ENCODE assay signal across 20 mouse cellular contexts in the genomic region with DNA sequence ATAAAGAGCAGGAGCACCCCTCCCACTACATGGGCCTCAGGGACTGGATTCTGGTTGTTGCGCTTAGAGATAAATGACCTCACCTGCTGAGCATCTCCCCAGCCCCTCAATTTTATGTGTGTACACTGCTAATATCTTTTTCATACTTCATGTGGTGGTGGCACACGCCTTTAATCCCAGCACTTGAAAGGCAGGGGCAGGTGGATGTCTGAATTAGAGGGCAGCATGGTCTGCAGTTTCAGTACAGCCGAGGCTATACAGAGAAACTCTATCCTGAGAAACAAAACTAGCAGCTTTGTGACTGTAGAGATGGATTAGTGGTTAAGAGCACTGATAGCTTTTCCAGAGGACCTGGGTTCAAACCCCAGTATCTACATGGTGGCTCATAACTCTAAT. TPM values are rescaled to one million over a fixed set of nuclear protein-coding genes. Genes with fewer than 3 reads are reported as not detected.
DNase-seq lines count a peak whose midpoint lies in the region; ATAC-seq and TF ChIP-seq lines count a peak whose summit lies in the region.
"Had no signal": no experiment of that assay in that cellular context is flagged by ENCODE, and none has a peak within 500 bp of the region (broad histone marks: within the 10 kb centered on the region; RNA-seq: fewer than 3 reads in every experiment).

No protein-coding gene starts in this region.

- H3K27me3 ChIP-seq in forebrain, embryonic 12.5 days, result no peaks in the 10 kb centered on the region
- H3K27me3 ChIP-seq in forebrain, embryonic 10.5 days (ENCODE audit: poor library complexity, severe bottlenecking), result no peaks in the 10 kb centered on the region
- no peaks in the 10 kb centered on the region for H3K27me3 ChIP-seq in liver, adult 2 months (ENCODE audit: control insufficient read depth, insufficient read depth, low read length)
- H3K27me3 ChIP-seq in liver, embryonic 12.5 days (replicated peaks), result no peaks in the 10 kb centered on the region
- H3K27me3 ChIP-seq: hindbrain, embryonic 13.5 days had no signal

- ATAC-seq in forebrain, embryonic 12.5 days (ENCODE audit: low FRiP score), result no peak
- no peak for ATAC-seq in liver, embryonic 12.5 days
- no peak for ATAC-seq in megakaryocyte progenitor cell, adult 5-6 weeks (replicated peaks; ENCODE audit: poor library complexity)
- ATAC-seq: forebrain, embryonic 16.5 days had no signal

- no peak overlapping the region for H3K9ac ChIP-seq in forebrain, embryonic 12.5 days
- no peak overlapping the region for H3K9ac ChIP-seq in liver, adult 2 months (ENCODE audit: low read depth, low read length)
- no peak overlapping the region for H3K9ac ChIP-seq in liver, embryonic 12.5 days
- H3K9ac ChIP-seq: hindbrain, embryonic 13.5 days had no signal

- no peak overlapping the region for H3K4me2 ChIP-seq in forebrain, embryonic 12.5 days
- H3K4me2 ChIP-seq in liver, embryonic 12.5 days, result no peak overlapping the region
- H3K4me2 ChIP-seq: hindbrain, embryonic 13.5 days had no signal

- no peaks in the 10 kb centered on the region for H3K9me3 ChIP-seq in forebrain, embryonic 12.5 days
- H3K9me3 ChIP-seq in forebrain, embryonic 10.5 days, result no peaks in the 10 kb centered on the region
- H3K9me3 ChIP-seq in liver, embryonic 12.5 days (replicated peaks), result no peaks in the 10 kb centered on the region
- H3K9me3 ChIP-seq: embryonic facial prominence, embryonic 10.5 days; heart, embryonic 10.5 days; hindbrain, embryonic 13.5 days had no signal

- TF ChIP-seq POLR2A in liver, adult 2 months (IDR thresholded peaks at IDR 0.05; ENCODE audit: extremely low read depth, insufficient read depth, low read length), result no peak

- H3K79me2 ChIP-seq in liver, adult 2 months (ENCODE audit: control insufficient read depth, insufficient read depth, low read length), result no peaks in the 10 kb centered on the region

- TF ChIP-seq CTCF in liver, adult 2 months (IDR thresholded peaks at IDR 0.05; ENCODE audit: low read depth, low read length), result no peak

- no peak for DNase-seq in forebrain, embryonic 10.5 days (ENCODE audit: extremely low spot score, low spot score)
- no peak for DNase-seq in liver, adult 2 months (ENCODE audit: extremely low read depth, low read depth, low spot score)
- DNase-seq in liver, result no peak
- no peak for DNase-seq in lung, adult 18-20 months
- DNase-seq: adrenal gland, adult 2 months; adrenal gland, postnatal 25 days; B cell, adult 2 months; cerebellum, adult 18-20 months; cerebellum, adult 9-11 months; gastrocnemius, postnatal 10 days; heart, adult 18-20 months; heart, postnatal 10 days; heart, postnatal 4 days had no signal

- no peak overlapping the region for H3K4me3 ChIP-seq in forebrain, embryonic 12.5 days (replicated peaks)
- no peak overlapping the region for H3K4me3 ChIP-seq in forebrain, embryonic 10.5 days
- H3K4me3 ChIP-seq in liver, adult 2 months (ENCODE audit: insufficient read depth, low read depth, low read length), result no peak overlapping the region
- H3K4me3 ChIP-seq in liver, embryonic 12.5 days, result no peak overlapping the region
- H3K4me3 ChIP-seq: embryonic facial prominence, embryonic 10.5 days; heart, embryonic 10.5 days; hindbrain, embryonic 13.5 days had no signal

- 91% methylated on average over 3 of the region's 3 CpGs for WGBS in forebrain, embryonic 12.5 days
- WGBS in forebrain, embryonic 10.5 days, result 91% methylated on average over 3 of the region's 3 CpGs
- WGBS in liver, adult 2 months, result 94% methylated on average over 3 of the region's 3 CpGs
- WGBS in liver, embryonic 12.5 days (ENCODE audit: insufficient replicate concordance), result 85% methylated on average over 3 of the region's 3 CpGs

- H3K4me1 ChIP-seq in forebrain, embryonic 12.5 days, result no peaks in the 10 kb centered on the region
- no peaks in the 10 kb centered on the region for H3K4me1 ChIP-seq in forebrain, embryonic 10.5 days
- peaks cover 22% of the 10 kb centered on the region for H3K4me1 ChIP-seq in liver, adult 2 months (ENCODE audit: control insufficient read depth, insufficient read depth, low read length)
- peaks cover 5% of the 10 kb centered on the region; the same call in 1 of the 2 replicates for H3K4me1 ChIP-seq in liver, embryonic 12.5 days
- H3K4me1 ChIP-seq: embryonic facial prominence, embryonic 10.5 days; heart, embryonic 10.5 days; hindbrain, embryonic 13.5 days had no signal

- peaks cover 57% of the 10 kb centered on the region for H3K36me3 ChIP-seq in forebrain, embryonic 12.5 days (replicated peaks)
- peaks cover 62% of the 10 kb centered on the region for H3K36me3 ChIP-seq in forebrain, embryonic 10.5 days (replicated peaks)
- peaks cover 13% of the 10 kb centered on the region; the same call in 1 of the 2 replicates for H3K36me3 ChIP-seq in liver, adult 2 months (ENCODE audit: control insufficient read depth, insufficient read depth, low read length)
- H3K36me3 ChIP-seq in liver, embryonic 12.5 days, result peaks cover 64% of the 10 kb centered on the region

- 0 out of 2 replicates have a peak overlapping the region, but pooled peaks have one; percentile 21 for H3K27ac ChIP-seq in forebrain, embryonic 12.5 days
- no peak overlapping the region for H3K27ac ChIP-seq in forebrain, embryonic 10.5 days
- H3K27ac ChIP-seq in liver, adult 2 months (replicated peaks; ENCODE audit: insufficient read depth, low read depth, low read length), result peak overlapping the region; percentile 66; the same call in 1 of the 2 replicates
- 0 out of 2 replicates have a peak overlapping the region, but pooled peaks have one; percentile 9 for H3K27ac ChIP-seq in liver, embryonic 12.5 days
- H3K27ac ChIP-seq: embryonic facial prominence, embryonic 10.5 days; heart, embryonic 10.5 days; hindbrain, embryonic 13.5 days had no signal

RNA-seq across cellular contexts. Expression of a gene that starts 6.0 kb away (rescaled TPM):
- polyA plus RNA-seq in forebrain, embryonic 12.5 days (2016; fragmentation: Nextera tagmentation; extraction: Ambion mirVana), result 5.0 TPM in 2 replicates
- 2.3 and 2.4 TPM in 2 replicates for polyA plus RNA-seq in forebrain, embryonic 10.5 days (2016; fragmentation: Nextera tagmentation; extraction: Ambion mirVana)
- 0.13 and 0.37 TPM in 2 replicates for total RNA-seq in liver, adult 2 months (2014; rRNA removed)
- polyA plus RNA-seq in liver, adult 2 months (2012; rRNA removed), result 1.5 and 1.9 TPM in 2 replicates
- 0.38 and 0.48 TPM in 2 replicates for polyA plus RNA-seq in liver, embryonic 12.5 days (2016; fragmentation: Nextera tagmentation; extraction: Ambion mirVana)
- total RNA-seq in megakaryocyte progenitor cell, adult 5-6 weeks (2015), result 0.57 and 0.59 TPM in 2 replicates
- not detected in 2 replicates for total RNA-seq in megakaryocyte progenitor cell, adult 5-6 weeks (2017)

RNA-seq across cellular contexts. Expression of a gene that starts 39.4 kb away (rescaled TPM):
- 36.8 and 39.6 TPM in 2 replicates for polyA plus RNA-seq in forebrain, embryonic 12.5 days (2016; fragmentation: Nextera tagmentation; extraction: Ambion mirVana)
- 51.4 and 53.1 TPM in 2 replicates for polyA plus RNA-seq in forebrain, embryonic 10.5 days (2016; fragmentation: Nextera tagmentation; extraction: Ambion mirVana)
- total RNA-seq in liver, adult 2 months (2014; rRNA removed), result 4.7 and 7.2 TPM in 2 replicates
- polyA plus RNA-seq in liver, adult 2 months (2012; rRNA removed), result 9.7 and 10.8 TPM in 2 replicates
- polyA plus RNA-seq in liver, embryonic 12.5 days (2016; fragmentation: Nextera tagmentation; extraction: Ambion mirVana), result 29.0 and 29.6 TPM in 2 replicates
- 17.3 and 19.9 TPM in 2 replicates for total RNA-seq in megakaryocyte progenitor cell, adult 5-6 weeks (2015)
- 30.9 and 35.1 TPM in 2 replicates for total RNA-seq in megakaryocyte progenitor cell, adult 5-6 weeks (2017)

RNA-seq across cellular contexts. Expression of a gene that starts 41.8 kb away (rescaled TPM):
- 45.8 and 51.3 TPM in 2 replicates for polyA plus RNA-seq in forebrain, embryonic 12.5 days (2016; fragmentation: Nextera tagmentation; extraction: Ambion mirVana)
- polyA plus RNA-seq in forebrain, embryonic 10.5 days (2016; fragmentation: Nextera tagmentation; extraction: Ambion mirVana), result 43.4 and 44.3 TPM in 2 replicates
- 7.4 TPM in 2 replicates for total RNA-seq in liver, adult 2 months (2014; rRNA removed)
- polyA plus RNA-seq in liver, adult 2 months (2012; rRNA removed), result 11.9 and 13.1 TPM in 2 replicates
- polyA plus RNA-seq in liver, embryonic 12.5 days (2016; fragmentation: Nextera tagmentation; extraction: Ambion mirVana), result 9.8 and 10.0 TPM in 2 replicates
- 19.3 and 20.5 TPM in 2 replicates for total RNA-seq in megakaryocyte progenitor cell, adult 5-6 weeks (2015)
- 16.0 and 17.8 TPM in 2 replicates for total RNA-seq in megakaryocyte progenitor cell, adult 5-6 weeks (2017)

RNA-seq across cellular contexts. Expression of a gene that starts 42.2 kb away (rescaled TPM):
- 166 and 174 TPM in 2 replicates for polyA plus RNA-seq in forebrain, embryonic 12.5 days (2016; fragmentation: Nextera tagmentation; extraction: Ambion mirVana)
- 196 and 198 TPM in 2 replicates for polyA plus RNA-seq in forebrain, embryonic 10.5 days (2016; fragmentation: Nextera tagmentation; extraction: Ambion mirVana)
- 32.8 and 33.1 TPM in 2 replicates for total RNA-seq in liver, adult 2 months (2014; rRNA removed)
- polyA plus RNA-seq in liver, adult 2 months (2012; rRNA removed), result 21.6 and 24.8 TPM in 2 replicates
- 113 and 121 TPM in 2 replicates for polyA plus RNA-seq in liver, embryonic 12.5 days (2016; fragmentation: Nextera tagmentation; extraction: Ambion mirVana)
- total RNA-seq in megakaryocyte progenitor cell, adult 5-6 weeks (2015), result 44.1 and 46.9 TPM in 2 replicates
- 106 and 129 TPM in 2 replicates for total RNA-seq in megakaryocyte progenitor cell, adult 5-6 weeks (2017)
